Mouse (Mus musculus) stomach, embryonic 14.5 days (tissue): ENCODE data around the gene Fbxl18. TPM values are rescaled to one million over a fixed set of nuclear protein-coding genes. Genes with fewer than 3 reads are reported as not detected.
A peak's percentile ranks its signal among the peaks of the same experiment; 100 is the strongest.

Experiments
- ATAC-seq: fragments of 200-750 bp; cut with Nextera tagmentation; 2 replicates; pipeline ENCODE4 v1.8.0; 2017; ENCODE audit warnings: low read depth, moderate TSS enrichment; ENCODE audit not compliant: insufficient number of reproducible peaks, insufficient read depth, low FRiP score
- H3K27ac ChIP-seq: fragments of 300-500 bp; sonication (generic); 2 replicates; pipeline ENCODE4 v1.5.1; 2014; ENCODE audit warnings: mild to moderate bottlenecking, low read length, moderate library complexity, mixed read lengths
- H3K27me3 ChIP-seq: fragments of 300-500 bp; sonication (generic); 2 replicates; pipeline ENCODE4 v1.6.1; 2014; ENCODE audit warnings: low read length, control low read depth, mixed read lengths; ENCODE audit not compliant: control insufficient read depth, insufficient read depth
- H3K36me3 ChIP-seq: fragments of 300-500 bp; sonication (generic); 2 replicates; pipeline ENCODE4 v1.6.1; 2014; ENCODE audit warnings: mild to moderate bottlenecking, control low read depth, low read length, moderate library complexity, mixed read lengths; ENCODE audit not compliant: control insufficient read depth, insufficient read depth
- H3K4me1 ChIP-seq: fragments of 300-500 bp; sonication (generic); 2 replicates; pipeline ENCODE4 v1.6.1; 2014; ENCODE audit warnings: low read length, control low read depth, mixed read lengths; ENCODE audit not compliant: control insufficient read depth, insufficient read depth
- H3K4me2 ChIP-seq: fragments of 300-500 bp; sonication (generic); replicated peaks from 2 replicates; pipeline ENCODE4 v1.6.1; 2014; ENCODE audit warnings: low read depth, low read length, control low read depth
- H3K4me3 ChIP-seq: fragments of 300-500 bp; sonication (generic); 2 replicates; pipeline ENCODE4 v1.5.1; 2014; ENCODE audit warnings: low read depth, low read length, control low read depth
- H3K9ac ChIP-seq: fragments of 300-500 bp; sonication (generic); replicated peaks from 2 replicates; pipeline ENCODE4 v1.6.1; 2014; ENCODE audit warnings: low read depth, mild to moderate bottlenecking, control low read depth, low read length, moderate library complexity, mixed read lengths
- H3K9me3 ChIP-seq: fragments of 300-500 bp; sonication (generic); 2 replicates; pipeline ENCODE4 v1.6.1; 2016; ENCODE audit warnings: low read depth, low read length, control low read depth; ENCODE audit not compliant: control insufficient read depth
- WGBS: fragments of 180-500 bp; shearing (Covaris S2); extraction: QIAGEN DNeasy Blood & Tissue Kit; methylation state at CpG from one replicate; pipeline ENCODE4 v1.1.7; 2014; 5-methylcytosine and 5-hydroxymethylcytosine counted together
- polyA plus RNA-seq: library from polyadenylated mRNA; unstranded; fragments of >200 nt; fragmentation: Nextera tagmentation; extraction: Ambion mirVana; gene quantifications from 2 replicates; pipeline ENCODE4 v1.2.1, GENCODE M21; 2014

Fbxl18 gene
- polyA plus RNA-seq, 1 experiment from 2014 or later = 9.1 TPM

GRCm38 (mm10) chr5:142886761-142887160 lies 8.5 kb downstream of the Fbxl18 start:
- no peak for ATAC-seq
- no peak overlapping the region for H3K4me2 ChIP-seq
- H3K36me3 ChIP-seq = peaks cover 29% of the 10 kb centered on the region
- no peak overlapping the region for H3K4me3 ChIP-seq
- no peaks in the 10 kb centered on the region for H3K9me3 ChIP-seq
- no peaks in the 10 kb centered on the region for H3K27me3 ChIP-seq
- H3K4me1 ChIP-seq = no peaks in the 10 kb centered on the region
- WGBS = 90% methylated on average over 20 of the region's 20 CpGs
- no peak overlapping the region for H3K9ac ChIP-seq
- no peak overlapping the region for H3K27ac ChIP-seq

- Histone ChIP-seq H3K9ac (no peak overlapping the region), H3K9me3 (no peaks in the 10 kb centered on the region), H3K4me3 (no peak overlapping the region), H3K27ac (no peak overlapping the region), H3K27me3 (no peaks in the 10 kb centered on the region), H3K4me2 (no peak overlapping the region), H3K4me1 (peaks cover 4% of the 10 kb centered on the region; the same call in 1 of the 2 replicates), H3K36me3 (peaks cover 30% of the 10 kb centered on the region)
- 95% methylated on average over 19 of the region's 19 CpGs for WGBS
- ATAC-seq = no peak
These were observed 9.0 kb downstream of the Fbxl18 start for GRCm38 (mm10) chr5:142886181-142886580.

- Histone ChIP-seq H3K4me3 (no peak overlapping the region), H3K9me3 (no peaks in the 10 kb centered on the region), H3K4me1 (peaks cover 9% of the 10 kb centered on the region; the same call in 1 of the 2 replicates), H3K36me3 (peaks cover 30% of the 10 kb centered on the region), H3K27ac (no peak overlapping the region), H3K27me3 (no peaks in the 10 kb centered on the region), H3K4me2 (no peak overlapping the region), H3K9ac (no peak overlapping the region)
- ATAC-seq = no peak
- WGBS = 92% methylated on average over 11 of the region's 11 CpGs
These were observed 12.8 kb downstream of the Fbxl18 start for GRCm38 (mm10) chr5:142882471-142882870.

- 83% methylated on average over 8 of the region's 8 CpGs for WGBS
- H3K9me3 ChIP-seq = no peaks in the 10 kb centered on the region
- H3K4me3 ChIP-seq = no peak overlapping the region
- H3K36me3 ChIP-seq = peaks cover 28% of the 10 kb centered on the region
- no peak overlapping the region for H3K4me2 ChIP-seq
- H3K27me3 ChIP-seq = no peaks in the 10 kb centered on the region
- H3K9ac ChIP-seq = no peak overlapping the region
- H3K27ac ChIP-seq = peak overlapping the region; percentile 48; the same call in 1 of the 2 replicates
- ATAC-seq = no peak
- peaks cover 11% of the 10 kb centered on the region; the same call in 1 of the 2 replicates for H3K4me1 ChIP-seq
These were observed 13.3 kb downstream of the Fbxl18 start for GRCm38 (mm10) chr5:142881936-142882335.

GRCm38 (mm10) chr5:142880806-142881516 lies 14.3 kb downstream of the Fbxl18 start:
- Histone ChIP-seq H3K4me1 (peaks cover 11% of the 10 kb centered on the region; the same call in 1 of the 2 replicates), H3K27ac (peak overlapping the region; percentile 27; the same call in 1 of the 2 replicates), H3K4me2 (no peak overlapping the region), H3K9me3 (no peaks in the 10 kb centered on the region), H3K36me3 (peaks cover 21% of the 10 kb centered on the region), H3K4me3 (no peak overlapping the region), H3K27me3 (no peaks in the 10 kb centered on the region), H3K9ac (no peak overlapping the region)
- WGBS = 25% methylated on average over 13 of the region's 13 CpGs
- no peak for ATAC-seq

- WGBS = 82% methylated on average over 6 of the region's 6 CpGs
- H3K27ac ChIP-seq = no peak overlapping the region
- H3K4me1 ChIP-seq = peaks cover 11% of the 10 kb centered on the region; the same call in 1 of the 2 replicates
- no peak overlapping the region for H3K4me2 ChIP-seq
- no peak for ATAC-seq
- H3K27me3 ChIP-seq = no peaks in the 10 kb centered on the region
- peaks cover 18% of the 10 kb centered on the region for H3K36me3 ChIP-seq
- no peak overlapping the region for H3K4me3 ChIP-seq
- no peak overlapping the region for H3K9ac ChIP-seq
- H3K9me3 ChIP-seq = no peaks in the 10 kb centered on the region
These were observed 15.0 kb downstream of the Fbxl18 start for GRCm38 (mm10) chr5:142880246-142880645.

- H3K9me3 ChIP-seq = no peaks in the 10 kb centered on the region
- H3K27me3 ChIP-seq = no peaks in the 10 kb centered on the region
- no peak overlapping the region for H3K4me2 ChIP-seq
- 0 out of 2 replicates have a peak, but pooled peaks have one; percentile 53 for ATAC-seq
- WGBS = 67% methylated on average over 8 of the region's 8 CpGs
- no peak overlapping the region for H3K9ac ChIP-seq
- H3K4me3 ChIP-seq = no peak overlapping the region
- H3K36me3 ChIP-seq = peaks cover 11% of the 10 kb centered on the region
- H3K4me1 ChIP-seq = peaks cover 11% of the 10 kb centered on the region; the same call in 1 of the 2 replicates
- no peak overlapping the region for H3K27ac ChIP-seq
These were observed 15.7 kb downstream of the Fbxl18 start for GRCm38 (mm10) chr5:142879318-142880175.

- WGBS = 87% methylated on average over 15 of the region's 15 CpGs
- no peak for ATAC-seq
These were observed 16.7 kb downstream of the Fbxl18 start for GRCm38 (mm10) chr5:142878570-142878969.

More at GRCm38 (mm10) chr5:142878570-142878969, 16.7 kb downstream of the Fbxl18 start:
- H3K4me3 ChIP-seq = no peak overlapping the region
- H3K27me3 ChIP-seq = no peaks in the 10 kb centered on the region
- no peak overlapping the region for H3K4me2 ChIP-seq
- H3K36me3 ChIP-seq = peaks cover 11% of the 10 kb centered on the region
- no peaks in the 10 kb centered on the region; the same call in 1 of the 2 replicates for H3K9me3 ChIP-seq
- H3K4me1 ChIP-seq = peaks cover 11% of the 10 kb centered on the region; the same call in 1 of the 2 replicates
- no peak overlapping the region for H3K27ac ChIP-seq
- no peak overlapping the region for H3K9ac ChIP-seq
